Mouse (Mus musculus): Measurements from ENCODE around the gene Gm44596. TPM values are rescaled to one million over a fixed set of nuclear protein-coding genes. Genes with fewer than 3 reads are reported as not detected.
A peak's percentile ranks its signal among the peaks of the same experiment; 100 is the strongest.

The Gm44596 gene
- total RNA-seq, 2 experiments from 2014 or later, result 1.0 TPM; not detected in 1

GRCm38 (mm10) chr6:128423496-128424268 lies 48.4 kb downstream of the Gm44596 start:
- no peak for DNase-seq (ENCODE audit: low spot score in 2 of 2)
- intact Hi-C loops (cut with DNase I), result no loop called here

- intact Hi-C loops (cut with DNase I), result no loop called here
- peak; percentile 98 for DNase-seq (ENCODE audit: low spot score in 2 of 2)
These were observed 49.1 kb downstream of the Gm44596 start, which contains the start of gene Itfg2 for GRCm38 (mm10) chr6:128424269-128425019. Itfg2 (minus strand) TSS chr6:128424931.

GRCm38 (mm10) chr6:128425046-128425445 lies 49.7 kb downstream of the Gm44596 start:
- intact Hi-C loops (cut with DNase I), result no loop called here
- DNase-seq (ENCODE audit: low spot score in 2 of 2), result no peak

GRCm38 (mm10) chr6:128427571-128427970 lies 52.3 kb downstream of the Gm44596 start:
- intact Hi-C loops (cut with DNase I), result no loop called here
- no peak for DNase-seq (ENCODE audit: low spot score in 2 of 2)

GRCm38 (mm10) chr6:128429300-128429699 lies 54.0 kb downstream of the Gm44596 start:
- no peak for DNase-seq (ENCODE audit: low spot score in 2 of 2)
- intact Hi-C loops (cut with DNase I), result no loop called here

GRCm38 (mm10) chr6:128429826-128430225 lies 54.5 kb downstream of the Gm44596 start:
- intact Hi-C loops (cut with DNase I), result no loop called here

GRCm38 (mm10) chr6:128432356-128432915 lies 57.1 kb downstream of the Gm44596 start:
- intact Hi-C loops (cut with DNase I), result no loop called here
- no peak for DNase-seq (ENCODE audit: low spot score in 2 of 2)

More at GRCm38 (mm10) chr6:128429826-128430225, 54.5 kb downstream of the Gm44596 start:
- no peak for DNase-seq (ENCODE audit: low spot score in 2 of 2)

GRCm38 (mm10) chr6:128433566-128433965 lies 58.3 kb downstream of the Gm44596 start:
- no peak for DNase-seq (ENCODE audit: low spot score in 2 of 2)
- intact Hi-C loops (cut with DNase I), result no loop called here

GRCm38 (mm10) chr6:128435474-128435873 lies 60.2 kb downstream of the Gm44596 start:
- DNase-seq (ENCODE audit: low spot score in 2 of 2), result no peak
- intact Hi-C loops (cut with DNase I), result loop anchor here (5.0 kb wide), 1 partner anchor 42 kb away; no protein-coding TSS in a partner anchor

- no peak for DNase-seq (ENCODE audit: low spot score in 2 of 2)
- intact Hi-C loops (cut with DNase I), result loop anchor here (5.0 kb wide), 1 partner anchor 41 kb away; no protein-coding TSS in a partner anchor
These were observed 61.2 kb downstream of the Gm44596 start for GRCm38 (mm10) chr6:128436356-128437005.

GRCm38 (mm10) chr6:128437288-128437687 lies 62.0 kb downstream of the Gm44596 start:
- DNase-seq (ENCODE audit: low spot score in 2 of 2), result no peak
- intact Hi-C loops (cut with DNase I), result loop anchor here (5.0 kb wide), 1 partner anchor 40 kb away; no protein-coding TSS in a partner anchor

GRCm38 (mm10) chr6:128437731-128438316 lies 62.5 kb downstream of the Gm44596 start:
- DNase-seq (ENCODE audit: low spot score in 2 of 2), result peak; percentile 64 to 71
- intact Hi-C loops (cut with DNase I), result loop anchor here (5.0 kb wide), 1 partner anchor 39 kb away; no protein-coding TSS in a partner anchor

- intact Hi-C loops (cut with DNase I), result loop anchor here (5.0 kb wide), 1 partner anchor 39 kb away; no protein-coding TSS in a partner anchor
- DNase-seq (ENCODE audit: low spot score in 2 of 2), result peak; percentile 92 to 96
These were observed 63.1 kb downstream of the Gm44596 start, which contains the start of gene Fkbp4 for GRCm38 (mm10) chr6:128438317-128438870. Fkbp4 (minus strand) TSS chr6:128438677.

GRCm38 (mm10) chr6:128438871-128439341 lies 63.6 kb downstream of the Gm44596 start:
- intact Hi-C loops (cut with DNase I), result loop anchor here (5.0 kb wide), 1 partner anchor 38 kb away; no protein-coding TSS in a partner anchor
- DNase-seq (ENCODE audit: low spot score in 2 of 2), result no peak

- intact Hi-C loops (cut with DNase I), result no loop called here
- no peak for DNase-seq (ENCODE audit: low spot score in 2 of 2)
These were observed 64.9 kb downstream of the Gm44596 start for GRCm38 (mm10) chr6:128440238-128440637.

GRCm38 (mm10) chr6:128445761-128446535 lies 70.6 kb downstream of the Gm44596 start:
- DNase-seq (ENCODE audit: low spot score in 2 of 2), result no peak
- intact Hi-C loops (cut with DNase I), result loop anchor here (5.0 kb wide), 1 partner anchor 36 kb away; no protein-coding TSS in a partner anchor

- intact Hi-C loops (cut with DNase I), result loop anchor here (5.0 kb wide), 1 partner anchor 35 kb away; no protein-coding TSS in a partner anchor
- DNase-seq (ENCODE audit: low spot score in 2 of 2), result no peak
These were observed 71.8 kb downstream of the Gm44596 start for GRCm38 (mm10) chr6:128447063-128447462.
